Mouse (Mus musculus): ENCODE results near the gene 1700016K19Rik. TPM values are rescaled to one million over a fixed set of nuclear protein-coding genes. Genes with fewer than 3 reads are reported as not detected.

Gene 1700016K19Rik
- polyA plus RNA-seq, 1 experiment = not detected

DNA sequence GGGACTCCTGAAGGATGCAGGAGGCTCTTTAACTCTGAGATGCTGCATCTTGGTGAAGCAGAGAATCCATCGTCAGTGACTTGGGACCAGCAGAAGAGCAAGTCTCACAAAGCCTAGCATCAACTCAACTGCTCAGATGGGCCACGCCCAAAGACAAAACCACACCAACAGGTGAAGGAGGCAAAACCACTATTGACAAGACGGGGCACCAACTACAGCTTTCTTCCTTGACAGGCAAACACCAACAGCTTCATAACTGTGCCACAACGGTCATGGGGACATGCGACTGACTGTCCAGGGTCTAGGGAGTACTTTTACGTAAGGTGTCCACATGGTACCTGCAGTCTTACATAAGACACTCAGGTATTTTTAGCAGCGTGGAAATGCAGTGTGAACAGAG is 37.9 kb upstream of the 1700016K19Rik start:
- H3K9me3 ChIP-seq (replicated peaks; ENCODE audit: control insufficient read depth, insufficient read depth, low read length, poor library complexity, severe bottlenecking) = no peaks in the 10 kb centered on the region
- H3K9ac ChIP-seq (ENCODE audit: low read depth, poor library complexity, severe bottlenecking) = no peak overlapping the region
- no peaks in the 10 kb centered on the region for H3K27me3 ChIP-seq (ENCODE audit: control insufficient read depth, insufficient read depth, low read length, poor library complexity, severe bottlenecking)
- no peaks in the 10 kb centered on the region for H3K36me3 ChIP-seq (ENCODE audit: control insufficient read depth, insufficient read depth, low read length, poor library complexity, severe bottlenecking)
- TF ChIP-seq POLR2A (IDR thresholded peaks at IDR 0.05; ENCODE audit: insufficient read depth, low read length) = no peak
- TF ChIP-seq CTCF (IDR thresholded peaks at IDR 0.05; ENCODE audit: low read depth, low read length) = no peak
- TF ChIP-seq EP300 (IDR thresholded peaks at IDR 0.05; ENCODE audit: insufficient read depth, low read depth, low read length) = no peak
- no peak overlapping the region for H3K27ac ChIP-seq (ENCODE audit: insufficient read depth, low read length)
- H3K4me3 ChIP-seq (ENCODE audit: low read depth, low read length) = no peak overlapping the region
- H3K4me1 ChIP-seq (ENCODE audit: control insufficient read depth, insufficient read depth, low read length) = no peaks in the 10 kb centered on the region

DNA sequence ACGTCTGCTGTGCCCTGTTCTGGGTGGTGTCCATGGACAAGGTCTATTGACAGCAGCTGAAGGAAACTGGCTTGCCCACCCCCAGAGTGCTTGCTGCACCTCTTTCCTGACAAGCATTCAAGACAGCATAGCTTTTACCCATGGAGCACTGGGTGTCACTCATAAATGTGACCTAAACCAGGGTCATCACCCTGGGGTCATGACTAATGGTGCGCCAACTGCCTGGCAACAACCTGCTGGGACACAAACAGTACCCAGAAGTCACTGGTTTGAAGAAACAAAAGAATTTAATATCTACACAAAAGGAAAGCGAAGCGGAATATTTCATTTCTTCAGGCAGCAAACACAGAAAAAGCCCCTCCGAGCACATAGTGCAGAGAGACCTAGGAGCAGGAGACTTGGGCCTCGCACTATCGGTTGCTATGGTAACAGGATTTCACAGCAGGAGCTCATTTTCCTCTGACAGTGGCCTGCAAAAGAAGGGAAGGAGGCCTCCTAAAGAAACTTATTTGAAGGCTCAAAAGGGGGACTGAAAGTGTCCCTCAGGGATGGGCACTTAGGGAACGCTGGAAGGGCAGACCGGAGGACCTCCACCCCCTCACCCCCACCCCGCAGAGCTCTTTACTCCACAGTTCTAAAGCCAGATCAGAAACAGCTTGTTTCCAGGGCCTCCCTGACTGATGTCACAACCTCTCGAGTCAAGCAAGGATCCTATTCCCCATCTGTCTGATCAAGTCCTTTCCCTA is 35.8 kb upstream of the 1700016K19Rik start:
- Histone ChIP-seq H3K27me3 (ENCODE audit: control insufficient read depth, insufficient read depth, low read length, poor library complexity, severe bottlenecking) (no peaks in the 10 kb centered on the region), H3K27ac (ENCODE audit: insufficient read depth, low read length) (no peak overlapping the region), H3K4me3 (ENCODE audit: low read depth, low read length) (no peak overlapping the region), H3K9me3 (replicated peaks; ENCODE audit: control insufficient read depth, insufficient read depth, low read length, poor library complexity, severe bottlenecking) (no peaks in the 10 kb centered on the region), H3K4me1 (ENCODE audit: control insufficient read depth, insufficient read depth, low read length) (no peaks in the 10 kb centered on the region), H3K9ac (ENCODE audit: low read depth, poor library complexity, severe bottlenecking) (no peak overlapping the region), H3K36me3 (ENCODE audit: control insufficient read depth, insufficient read depth, low read length, poor library complexity, severe bottlenecking) (no peaks in the 10 kb centered on the region)
- TF ChIP-seq POLR2A (IDR thresholded peaks at IDR 0.05; ENCODE audit: insufficient read depth, low read length) = no peak
- no peak for TF ChIP-seq CTCF (IDR thresholded peaks at IDR 0.05; ENCODE audit: low read depth, low read length)
- no peak for TF ChIP-seq EP300 (IDR thresholded peaks at IDR 0.05; ENCODE audit: insufficient read depth, low read depth, low read length)

DNA sequence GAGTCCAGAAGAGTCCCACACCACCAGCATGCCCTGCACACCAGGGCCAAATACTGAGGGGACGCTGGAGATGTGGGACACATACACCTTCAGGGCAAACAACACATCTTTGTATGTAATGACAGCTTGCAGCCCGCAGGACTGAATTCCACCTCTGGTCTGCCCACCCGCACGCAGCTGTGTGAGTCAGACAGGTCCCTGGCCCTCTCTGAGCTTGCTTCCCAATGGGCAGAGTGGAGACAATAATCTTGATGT is 35.3 kb upstream of the 1700016K19Rik start:
- Histone ChIP-seq H3K4me3 (ENCODE audit: low read depth, low read length) (no peak overlapping the region), H3K4me1 (ENCODE audit: control insufficient read depth, insufficient read depth, low read length) (no peaks in the 10 kb centered on the region), H3K36me3 (ENCODE audit: control insufficient read depth, insufficient read depth, low read length, poor library complexity, severe bottlenecking) (no peaks in the 10 kb centered on the region), H3K9me3 (replicated peaks; ENCODE audit: control insufficient read depth, insufficient read depth, low read length, poor library complexity, severe bottlenecking) (no peaks in the 10 kb centered on the region), H3K9ac (ENCODE audit: low read depth, poor library complexity, severe bottlenecking) (no peak overlapping the region), H3K27ac (ENCODE audit: insufficient read depth, low read length) (no peak overlapping the region), H3K27me3 (ENCODE audit: control insufficient read depth, insufficient read depth, low read length, poor library complexity, severe bottlenecking) (no peaks in the 10 kb centered on the region)
- TF ChIP-seq POLR2A (IDR thresholded peaks at IDR 0.05; ENCODE audit: insufficient read depth, low read length) (no peak), EP300 (IDR thresholded peaks at IDR 0.05; ENCODE audit: insufficient read depth, low read depth, low read length) (no peak), CTCF (IDR thresholded peaks at IDR 0.05; ENCODE audit: low read depth, low read length) (no peak)

DNA sequence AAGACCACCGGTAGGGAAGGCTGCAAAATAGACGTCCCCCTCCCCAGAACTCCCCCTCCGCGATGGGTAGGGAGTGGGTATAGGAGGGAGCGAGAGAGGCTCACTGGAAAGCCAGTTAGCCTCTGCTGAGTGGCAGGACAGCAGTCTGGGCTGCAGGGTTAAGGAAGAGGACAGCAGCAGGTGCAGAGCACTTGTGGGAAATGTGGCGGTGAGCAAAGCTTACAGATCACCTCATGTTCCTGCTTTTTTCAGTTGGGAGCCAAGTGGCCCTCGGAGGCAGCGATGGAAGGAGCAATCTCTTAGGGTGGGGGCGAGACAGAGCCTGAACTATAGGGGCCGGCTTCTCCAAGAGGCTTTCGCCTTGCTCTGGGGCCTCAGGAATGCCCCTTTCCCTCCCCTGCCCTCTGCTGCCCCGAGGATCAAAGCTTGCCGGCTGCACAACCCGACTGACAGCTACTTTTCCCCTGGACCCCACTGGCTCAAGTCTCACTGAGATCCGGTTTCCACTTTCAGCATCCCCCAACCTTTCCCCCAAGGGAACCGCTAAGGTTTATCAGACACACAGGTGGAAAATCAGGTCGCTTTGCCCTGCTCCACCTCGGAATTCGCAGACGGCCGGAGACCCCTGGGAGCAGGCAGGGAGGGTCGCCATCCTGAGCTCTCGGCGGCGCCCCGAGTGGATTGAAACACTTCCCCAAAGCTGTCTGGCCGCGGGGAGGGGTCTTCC is 33.9 kb upstream of the 1700016K19Rik start:
- H3K9ac ChIP-seq (ENCODE audit: low read depth, poor library complexity, severe bottlenecking) = peak overlapping the region; percentile 83
- TF ChIP-seq CTCF (IDR thresholded peaks at IDR 0.05; ENCODE audit: low read depth, low read length) (no peak), POLR2A (IDR thresholded peaks at IDR 0.05; ENCODE audit: insufficient read depth, low read length) (no peak), EP300 (IDR thresholded peaks at IDR 0.05; ENCODE audit: insufficient read depth, low read depth, low read length) (no peak)
- no peak overlapping the region for H3K27ac ChIP-seq (ENCODE audit: insufficient read depth, low read length)
- no peaks in the 10 kb centered on the region for H3K4me1 ChIP-seq (ENCODE audit: control insufficient read depth, insufficient read depth, low read length)
- peak overlapping the region; percentile 87 for H3K4me3 ChIP-seq (ENCODE audit: low read depth, low read length)
- no peaks in the 10 kb centered on the region for H3K27me3 ChIP-seq (ENCODE audit: control insufficient read depth, insufficient read depth, low read length, poor library complexity, severe bottlenecking)
- H3K36me3 ChIP-seq (ENCODE audit: control insufficient read depth, insufficient read depth, low read length, poor library complexity, severe bottlenecking) = no peaks in the 10 kb centered on the region
- no peaks in the 10 kb centered on the region for H3K9me3 ChIP-seq (replicated peaks; ENCODE audit: control insufficient read depth, insufficient read depth, low read length, poor library complexity, severe bottlenecking)

DNA sequence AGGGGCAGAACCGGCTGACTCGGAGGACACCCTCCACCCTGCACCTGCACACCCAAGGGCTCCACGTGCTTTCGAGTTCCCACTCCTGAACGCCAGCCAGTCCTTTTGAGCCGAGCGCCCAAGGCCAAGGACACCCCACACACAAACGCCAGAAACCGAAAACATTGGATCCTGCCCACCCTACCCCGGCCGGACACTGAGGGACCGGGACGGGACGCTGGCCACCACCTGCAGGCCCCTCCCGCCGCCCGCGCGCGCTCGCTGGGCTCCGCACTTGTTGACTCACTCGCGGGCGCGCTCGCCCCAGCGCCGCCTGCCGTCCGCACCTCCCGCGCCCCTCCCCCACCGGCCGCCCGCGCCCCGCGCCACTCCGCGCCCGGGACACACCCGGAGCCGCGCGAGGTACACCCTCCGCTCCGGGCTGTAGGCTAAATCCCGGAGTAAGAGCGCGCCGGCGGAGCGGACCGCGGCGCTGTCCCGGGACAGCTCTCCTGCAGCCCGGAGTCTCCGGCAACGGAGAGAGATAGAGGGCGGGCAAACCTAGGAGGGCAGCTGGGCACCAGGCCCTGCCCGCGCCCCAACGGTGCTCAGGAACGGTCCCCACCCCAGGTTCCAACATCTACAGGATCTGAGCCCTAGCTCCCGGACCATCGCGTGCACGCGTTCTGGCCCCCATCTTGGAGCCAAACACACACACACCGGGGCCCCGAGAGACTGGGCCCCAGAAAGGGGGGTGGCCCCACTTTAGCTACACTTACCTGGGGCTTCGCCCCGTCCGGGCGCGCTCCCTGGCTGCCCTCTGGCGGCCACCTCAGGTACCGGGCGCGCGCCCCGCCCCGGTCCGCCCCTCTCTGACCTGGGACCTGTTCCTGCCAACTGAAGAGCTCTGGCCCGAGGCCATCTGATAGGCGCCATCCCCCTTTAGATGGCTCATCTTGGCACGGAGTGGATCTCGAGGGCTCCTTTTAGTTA is 33.0 kb upstream of the 1700016K19Rik start:
- Histone ChIP-seq H3K4me1 (ENCODE audit: control insufficient read depth, insufficient read depth, low read length) (no peaks in the 10 kb centered on the region), H3K27ac (ENCODE audit: insufficient read depth, low read length) (no peak overlapping the region), H3K27me3 (ENCODE audit: control insufficient read depth, insufficient read depth, low read length, poor library complexity, severe bottlenecking) (no peaks in the 10 kb centered on the region), H3K9me3 (replicated peaks; ENCODE audit: control insufficient read depth, insufficient read depth, low read length, poor library complexity, severe bottlenecking) (no peaks in the 10 kb centered on the region), H3K4me3 (ENCODE audit: low read depth, low read length) (peak overlapping the region; percentile 87), H3K9ac (ENCODE audit: low read depth, poor library complexity, severe bottlenecking) (peak overlapping the region; percentile 83), H3K36me3 (ENCODE audit: control insufficient read depth, insufficient read depth, low read length, poor library complexity, severe bottlenecking) (no peaks in the 10 kb centered on the region)
- TF ChIP-seq POLR2A (IDR thresholded peaks at IDR 0.05; ENCODE audit: insufficient read depth, low read length) (no peak), CTCF (IDR thresholded peaks at IDR 0.05; ENCODE audit: low read depth, low read length) (peak; percentile 47)

Measured in ES-Bruce4 (cell line).